Mouse (Mus musculus): ENCODE results near the gene Kctd20.

- no peak for TF ChIP-seq CTCF (IDR thresholded peaks at IDR 0.05; ENCODE audit: low read depth)
- TF ChIP-seq EP300 (optimal IDR thresholded peaks at IDR 0.05) = no peak
These were observed 42.9 kb downstream of the Kctd20 start for GRCm38 (mm10) chr17:28994615-28995014.
